Mouse (Mus musculus): ENCODE measurements around the gene Nav2. TPM values are rescaled to one million over a fixed set of nuclear protein-coding genes. Genes with fewer than 3 reads are reported as not detected.
A peak's percentile ranks its signal among the peaks of the same experiment; 100 is the strongest.

Nav2 gene
- polyA plus RNA-seq, 1 experiment = 32.5 TPM

DNA sequence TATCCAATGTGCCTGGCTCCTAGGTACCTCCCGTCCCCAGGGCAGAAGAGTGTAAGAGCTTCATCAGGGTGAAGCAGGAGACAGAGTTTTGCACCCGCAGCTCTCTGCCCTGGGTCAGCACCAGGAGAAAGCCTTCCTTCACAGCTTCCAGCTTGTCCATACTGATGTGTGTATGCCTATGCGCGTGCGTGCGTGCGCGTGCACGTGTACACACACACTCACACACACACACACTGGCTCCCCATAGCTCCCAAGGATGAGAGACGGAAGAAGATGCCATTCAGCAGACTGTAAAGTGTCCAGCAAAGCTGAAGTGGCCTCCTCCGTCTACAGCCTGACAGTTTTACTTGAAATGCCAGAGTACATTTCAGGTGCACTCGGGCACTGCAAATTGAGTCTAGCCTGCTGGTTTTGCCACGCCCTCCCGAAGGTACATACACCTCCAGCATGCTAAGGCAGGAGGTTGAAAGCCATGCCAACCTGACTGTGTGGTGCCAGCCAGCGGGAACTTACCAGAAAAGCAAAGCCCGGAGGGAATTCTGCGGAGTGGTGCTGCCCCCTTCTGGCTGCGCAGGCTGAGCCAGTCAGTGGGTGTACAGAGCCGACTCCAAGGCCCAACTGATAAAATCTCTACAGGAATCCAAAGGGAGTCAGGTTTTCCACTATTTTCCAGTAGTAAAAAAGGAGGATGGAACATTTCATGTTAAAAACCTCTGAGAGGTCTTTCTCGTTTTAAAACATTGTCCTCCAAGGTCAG is 212.6 kb downstream of the Nav2 start:
- Histone ChIP-seq H3K4me1 (ENCODE audit: control insufficient read depth, insufficient read depth, low read length) (peaks cover 11% of the 10 kb centered on the region), H3K27ac (ENCODE audit: insufficient read depth, low read length) (no peak overlapping the region), H3K4me3 (replicated peaks; ENCODE audit: insufficient read depth, low read depth, low read length) (peak overlapping the region; percentile 53), H3K27me3 (ENCODE audit: control insufficient read depth, insufficient read depth, low read length) (no peaks in the 10 kb centered on the region)
- WGBS = 4% methylated on average over 20 of the region's 20 CpGs
- DNase-seq = peak; percentile 91 to 96
- TF ChIP-seq POLR2A (IDR thresholded peaks at IDR 0.05; ENCODE audit: borderline replicate concordance, insufficient read depth, low read length) (no peak), CTCF (IDR thresholded peaks at IDR 0.05; ENCODE audit: borderline replicate concordance, insufficient read depth, low read depth, low read length) (peak; percentile 87)

- TF ChIP-seq POLR2A (IDR thresholded peaks at IDR 0.05; ENCODE audit: borderline replicate concordance, insufficient read depth, low read length) = no peak
- TF ChIP-seq CTCF (IDR thresholded peaks at IDR 0.05; ENCODE audit: borderline replicate concordance, insufficient read depth, low read depth, low read length) = peak; percentile 2; the same call in 1 of the 2 replicates
- Histone ChIP-seq H3K27ac (ENCODE audit: insufficient read depth, low read length) (no peak overlapping the region), H3K27me3 (ENCODE audit: control insufficient read depth, insufficient read depth, low read length) (no peaks in the 10 kb centered on the region), H3K4me3 (replicated peaks; ENCODE audit: insufficient read depth, low read depth, low read length) (no peak overlapping the region), H3K4me1 (ENCODE audit: control insufficient read depth, insufficient read depth, low read length) (peaks cover 11% of the 10 kb centered on the region)
- WGBS = 86% methylated on average over 7 of the region's 7 CpGs
- no peak for DNase-seq
Measured at GRCm38 (mm10) chr7:49122498-49122897, 214.0 kb downstream of the Nav2 start.

DNA sequence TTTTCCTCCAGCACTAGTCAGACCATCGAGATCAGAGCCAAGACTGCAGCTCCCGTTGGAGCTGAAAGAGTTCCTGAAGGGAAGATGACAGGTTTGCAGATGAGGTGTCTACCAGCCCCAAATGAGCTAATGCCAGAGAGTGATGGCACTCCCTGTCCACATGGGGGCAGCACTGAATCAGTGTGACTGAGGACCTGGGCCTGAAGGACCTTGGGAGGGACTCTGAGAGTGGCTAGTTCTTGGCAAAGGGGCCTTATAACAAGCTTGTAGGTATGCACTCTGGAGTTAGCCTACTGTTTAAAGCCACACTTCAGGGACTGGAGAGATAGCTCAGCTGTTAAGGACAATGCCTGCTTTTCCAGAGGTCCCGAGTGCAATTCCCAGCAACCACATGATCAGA is 217.0 kb downstream of the Nav2 start:
- no peak overlapping the region for H3K4me3 ChIP-seq (replicated peaks; ENCODE audit: insufficient read depth, low read depth, low read length)
- H3K27ac ChIP-seq (ENCODE audit: insufficient read depth, low read length) = no peak overlapping the region
- no peaks in the 10 kb centered on the region for H3K27me3 ChIP-seq (ENCODE audit: control insufficient read depth, insufficient read depth, low read length)
- peak; percentile 65 for DNase-seq
- 32% methylated on average over 3 of the region's 3 CpGs for WGBS
- no peak for TF ChIP-seq POLR2A (IDR thresholded peaks at IDR 0.05; ENCODE audit: borderline replicate concordance, insufficient read depth, low read length)
- TF ChIP-seq CTCF (IDR thresholded peaks at IDR 0.05; ENCODE audit: borderline replicate concordance, insufficient read depth, low read depth, low read length) = peak; percentile 96
- H3K4me1 ChIP-seq (ENCODE audit: control insufficient read depth, insufficient read depth, low read length) = peaks cover 6% of the 10 kb centered on the region; the same call in 1 of the 2 replicates

DNA sequence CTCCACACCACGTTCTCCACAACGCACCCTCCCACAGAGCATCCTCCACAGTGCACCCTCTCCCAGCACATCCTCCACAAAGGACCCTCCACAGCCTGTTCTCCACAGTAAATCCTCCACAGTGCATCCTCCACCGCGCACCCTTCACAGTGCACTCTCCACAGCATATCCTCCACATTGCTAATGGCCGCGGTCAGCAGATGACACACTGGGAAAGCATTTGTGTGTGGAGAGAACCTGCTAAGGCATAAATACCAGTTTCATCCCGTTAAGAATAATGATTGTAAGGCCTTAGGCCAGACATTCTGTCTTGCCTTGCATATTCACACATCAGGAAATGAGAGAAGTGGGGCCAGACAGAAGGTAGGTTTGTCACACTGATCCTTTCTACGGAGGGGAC is 219.7 kb downstream of the Nav2 start:
- no peak overlapping the region for H3K27ac ChIP-seq (ENCODE audit: insufficient read depth, low read length)
- WGBS = 87% methylated on average over 8 of the region's 8 CpGs
- TF ChIP-seq POLR2A (IDR thresholded peaks at IDR 0.05; ENCODE audit: borderline replicate concordance, insufficient read depth, low read length) = no peak
- TF ChIP-seq CTCF (IDR thresholded peaks at IDR 0.05; ENCODE audit: borderline replicate concordance, insufficient read depth, low read depth, low read length) = no peak
- DNase-seq = no peak
- peaks cover 3% of the 10 kb centered on the region; the same call in 1 of the 2 replicates for H3K4me1 ChIP-seq (ENCODE audit: control insufficient read depth, insufficient read depth, low read length)
- no peaks in the 10 kb centered on the region for H3K27me3 ChIP-seq (ENCODE audit: control insufficient read depth, insufficient read depth, low read length)
- no peak overlapping the region for H3K4me3 ChIP-seq (replicated peaks; ENCODE audit: insufficient read depth, low read depth, low read length)

GRCm38 (mm10) chr7:49132851-49133351 is 224.4 kb downstream of the Nav2 start:
- 19% methylated on average over 10 of the region's 10 CpGs for WGBS

GRCm38 (mm10) chr7:49134396-49134795 is 225.9 kb downstream of the Nav2 start:
- Histone ChIP-seq H3K27me3 (ENCODE audit: control insufficient read depth, insufficient read depth, low read length) (no peaks in the 10 kb centered on the region), H3K4me3 (replicated peaks; ENCODE audit: insufficient read depth, low read depth, low read length) (no peak overlapping the region), H3K27ac (ENCODE audit: insufficient read depth, low read length) (no peak overlapping the region), H3K4me1 (ENCODE audit: control insufficient read depth, insufficient read depth, low read length) (peaks cover 7% of the 10 kb centered on the region; the same call in 1 of the 2 replicates)
- DNase-seq = no peak
- TF ChIP-seq CTCF (IDR thresholded peaks at IDR 0.05; ENCODE audit: borderline replicate concordance, insufficient read depth, low read depth, low read length) (no peak), POLR2A (IDR thresholded peaks at IDR 0.05; ENCODE audit: borderline replicate concordance, insufficient read depth, low read length) (no peak)
- WGBS = 88% methylated on average over 5 of the region's 5 CpGs

More at GRCm38 (mm10) chr7:49132851-49133351, 224.4 kb downstream of the Nav2 start:
- no peak overlapping the region for H3K27ac ChIP-seq (ENCODE audit: insufficient read depth, low read length)
- H3K4me1 ChIP-seq (ENCODE audit: control insufficient read depth, insufficient read depth, low read length) = peaks cover 7% of the 10 kb centered on the region; the same call in 1 of the 2 replicates
- H3K27me3 ChIP-seq (ENCODE audit: control insufficient read depth, insufficient read depth, low read length) = no peaks in the 10 kb centered on the region
- TF ChIP-seq POLR2A (IDR thresholded peaks at IDR 0.05; ENCODE audit: borderline replicate concordance, insufficient read depth, low read length) (no peak), CTCF (IDR thresholded peaks at IDR 0.05; ENCODE audit: borderline replicate concordance, insufficient read depth, low read depth, low read length) (peak; percentile 99)
- H3K4me3 ChIP-seq (replicated peaks; ENCODE audit: insufficient read depth, low read depth, low read length) = peak overlapping the region; percentile 2
- peak; percentile 81 to 87 for DNase-seq

DNA sequence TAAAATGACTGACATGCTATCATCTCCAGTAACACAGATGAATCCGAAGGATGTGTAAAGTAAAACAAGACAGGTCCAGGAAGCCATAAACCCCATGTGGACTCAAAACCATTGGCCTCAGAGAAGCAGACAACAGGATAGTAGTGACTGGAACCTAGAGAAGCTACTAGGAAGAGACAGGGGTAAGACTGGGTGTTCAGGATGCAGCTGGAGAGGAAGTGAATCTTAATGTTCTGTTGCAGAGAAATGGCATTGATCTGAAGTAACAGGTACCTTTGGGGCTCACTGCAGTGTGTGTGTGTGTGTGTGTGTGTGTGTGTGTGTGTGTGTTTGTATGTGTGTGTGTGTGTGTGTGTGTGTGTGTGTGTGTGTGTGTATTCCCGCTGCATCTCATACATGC is 231.2 kb downstream of the Nav2 start:
- Histone ChIP-seq H3K4me1 (ENCODE audit: control insufficient read depth, insufficient read depth, low read length) (0 out of 2 replicates have a peak, but pooled peaks cover 5% of the 10 kb centered on the region), H3K4me3 (replicated peaks; ENCODE audit: insufficient read depth, low read depth, low read length) (no peak overlapping the region), H3K27ac (ENCODE audit: insufficient read depth, low read length) (no peak overlapping the region), H3K27me3 (ENCODE audit: control insufficient read depth, insufficient read depth, low read length) (no peaks in the 10 kb centered on the region)
- DNase-seq = no peak
- TF ChIP-seq POLR2A (IDR thresholded peaks at IDR 0.05; ENCODE audit: borderline replicate concordance, insufficient read depth, low read length) (no peak), CTCF (IDR thresholded peaks at IDR 0.05; ENCODE audit: borderline replicate concordance, insufficient read depth, low read depth, low read length) (no peak)
- 78% methylated on average over 2 of the region's 2 CpGs for WGBS

- no peak for DNase-seq
- no peak overlapping the region for H3K27ac ChIP-seq (ENCODE audit: insufficient read depth, low read length)
- peaks cover 21% of the 10 kb centered on the region for H3K4me1 ChIP-seq (ENCODE audit: control insufficient read depth, insufficient read depth, low read length)
- WGBS = 56% methylated on average over 7 of the region's 7 CpGs
- H3K27me3 ChIP-seq (ENCODE audit: control insufficient read depth, insufficient read depth, low read length) = no peaks in the 10 kb centered on the region
- no peak overlapping the region for H3K4me3 ChIP-seq (replicated peaks; ENCODE audit: insufficient read depth, low read depth, low read length)
- TF ChIP-seq CTCF (IDR thresholded peaks at IDR 0.05; ENCODE audit: borderline replicate concordance, insufficient read depth, low read depth, low read length) = no peak
- TF ChIP-seq POLR2A (IDR thresholded peaks at IDR 0.05; ENCODE audit: borderline replicate concordance, insufficient read depth, low read length) = no peak
Measured at GRCm38 (mm10) chr7:49143966-49144365, 235.4 kb downstream of the Nav2 start.

Data from cerebellum, adult 2 months (tissue).